Mouse (Mus musculus): ENCODE results near the gene Papss2.

Gene Papss2

DNA sequence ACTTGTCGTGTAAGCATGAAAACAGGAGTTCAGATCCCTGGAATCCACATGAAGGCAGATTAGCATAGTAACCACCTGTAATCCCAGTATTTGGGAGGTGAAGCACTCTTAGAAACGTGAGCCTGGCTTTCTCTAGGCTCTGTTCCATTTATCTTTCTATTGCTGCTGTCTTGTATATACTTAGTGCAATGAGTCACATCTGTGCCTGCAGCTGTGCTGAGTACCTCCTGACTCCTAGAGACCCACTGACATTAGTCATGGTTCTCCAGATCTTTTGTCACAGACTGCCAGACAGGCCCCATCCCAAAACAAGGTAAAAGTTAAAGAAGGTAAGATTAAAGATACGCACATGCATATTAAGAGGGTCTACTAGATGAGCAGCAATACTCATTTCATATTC is 106.6 kb downstream of the Papss2 start:
- DNase-seq (ENCODE audit: low read depth, low spot score): no peak

DNA sequence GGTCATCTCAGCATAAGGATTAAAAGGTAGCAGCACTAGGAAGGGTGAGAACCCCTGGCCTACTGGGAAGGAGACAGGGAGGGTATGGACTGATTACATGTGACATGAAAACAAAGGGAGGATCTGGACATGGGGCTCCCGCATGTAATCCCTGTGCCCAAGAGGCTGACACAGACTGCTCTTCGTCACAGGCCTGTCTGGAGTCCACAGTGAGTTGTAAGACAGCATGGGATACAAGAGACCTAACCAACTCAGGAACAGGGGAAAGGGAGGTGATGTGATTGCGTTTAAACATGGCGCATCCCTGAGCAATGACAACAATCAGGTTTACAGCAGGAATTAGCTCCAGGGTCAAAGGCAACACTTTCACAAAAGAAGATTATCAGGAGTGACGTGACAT is 113.4 kb downstream of the Papss2 start:
- DNase-seq (ENCODE audit: low read depth, low spot score): no peak

- peak; percentile 67 for DNase-seq (ENCODE audit: low read depth, low spot score)
Observed at GRCm38 (mm10) chr19:32710288-32710687, 114.7 kb downstream of the Papss2 start.

GRCm38 (mm10) chr19:32711761-32712541 is 116.4 kb downstream of the Papss2 start:
- peak; percentile 91 for DNase-seq (ENCODE audit: low read depth, low spot score)

GRCm38 (mm10) chr19:32712588-32713042 is 117.0 kb downstream of the Papss2 start:
- DNase-seq (ENCODE audit: low read depth, low spot score): peak; percentile 92

DNA sequence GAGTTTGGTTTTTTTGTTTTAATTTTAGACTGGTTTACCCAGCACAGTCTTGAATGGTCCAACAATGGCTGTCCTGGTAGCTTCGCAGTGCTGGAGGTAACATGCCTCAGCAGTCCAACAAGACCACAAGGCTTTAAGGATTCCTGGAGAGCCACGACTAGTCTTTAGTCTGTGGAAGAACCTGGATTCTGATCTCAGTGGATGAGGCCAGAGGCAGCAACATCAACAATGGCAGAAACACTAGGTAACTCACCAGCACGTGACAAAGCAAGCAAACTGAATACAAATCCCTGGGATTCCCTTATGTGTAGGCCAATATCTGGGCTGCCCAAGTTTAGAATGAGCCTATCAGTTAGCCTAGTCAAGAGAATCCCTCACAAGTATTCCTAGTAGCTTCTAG is 117.9 kb downstream of the Papss2 start:
- no peak for DNase-seq (ENCODE audit: low read depth, low spot score)

- peak; percentile 65 for DNase-seq (ENCODE audit: low read depth, low spot score)
Observed at GRCm38 (mm10) chr19:32715201-32715600, 119.6 kb downstream of the Papss2 start.

DNA sequence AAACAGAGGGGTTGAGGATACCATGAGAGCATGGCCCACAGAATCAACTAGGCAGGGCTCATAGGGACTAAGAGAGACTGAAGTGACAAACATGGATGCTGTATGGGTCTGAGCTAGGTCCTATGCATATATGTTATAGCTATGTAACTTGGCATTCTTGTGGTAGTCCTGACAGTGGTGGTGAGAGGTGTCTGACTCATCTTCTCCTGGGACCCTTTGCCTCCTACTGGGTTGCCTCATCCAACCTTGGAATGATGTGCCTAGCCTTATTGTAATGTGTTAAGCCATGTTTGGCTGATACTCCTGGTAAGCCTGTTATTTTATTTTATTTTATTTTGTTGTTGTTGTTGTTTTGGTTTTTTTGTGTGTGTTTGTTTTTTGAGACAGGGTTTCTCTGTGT is 120.1 kb downstream of the Papss2 start:
- DNase-seq (ENCODE audit: low read depth, low spot score): no peak
